Mouse (Mus musculus) ES-Bruce4 (cell line): Measurements from ENCODE around the gene Efcab5. TPM values are rescaled to one million over a fixed set of nuclear protein-coding genes. Genes with fewer than 3 reads are reported as not detected.
"Not testable (repeated sequence)": the region's sequence is repeated elsewhere in the genome, so short reads cannot be mapped to it uniquely, and the experiment has no call there.

Experiments used
- H3K27ac ChIP-seq: 2 replicates; pipeline ENCODE4 v1.5.1; 2012; ENCODE audit warnings: low read length, inconsistent platforms; ENCODE audit not compliant: insufficient read depth
- H3K27me3 ChIP-seq: 2 replicates; pipeline ENCODE4 v1.6.1; 2012; ENCODE audit warnings: mild to moderate bottlenecking, low read length, inconsistent platforms; ENCODE audit not compliant: control insufficient read depth, poor library complexity, insufficient read depth, severe bottlenecking
- H3K36me3 ChIP-seq: 2 replicates; pipeline ENCODE4 v1.6.1; 2012; ENCODE audit warnings: inconsistent platforms, mild to moderate bottlenecking, low read length, moderate library complexity; ENCODE audit not compliant: control insufficient read depth, poor library complexity, insufficient read depth, severe bottlenecking
- H3K4me1 ChIP-seq: one replicate; pipeline ENCODE4 v1.8.1; 2011; ENCODE audit warnings: low read length; ENCODE audit not compliant: control insufficient read depth, insufficient read depth
- H3K4me3 ChIP-seq: 2 replicates; pipeline ENCODE4 v1.5.1; 2011; ENCODE audit warnings: low read depth, mild to moderate bottlenecking, low read length
- H3K9ac ChIP-seq: 2 replicates; pipeline ENCODE4 v1.6.1; 2012; ENCODE audit warnings: low read depth, mild to moderate bottlenecking, inconsistent platforms; ENCODE audit not compliant: poor library complexity, severe bottlenecking
- H3K9me3 ChIP-seq: replicated peaks from 2 replicates; pipeline ENCODE4 v1.6.1; 2012; ENCODE audit warnings: mild to moderate bottlenecking, low read length, inconsistent platforms; ENCODE audit not compliant: control insufficient read depth, poor library complexity, insufficient read depth, severe bottlenecking
- CTCF ChIP-seq: IDR thresholded peaks from one replicate; pipeline ENCODE4 v1.8.1; 2011; ENCODE audit warnings: low read depth, low read length
- EP300 ChIP-seq: IDR thresholded peaks from 2 replicates; pipeline ENCODE4 v1.6.1; 2011; ENCODE audit warnings: low read depth, low read length; ENCODE audit not compliant: insufficient read depth
- POLR2A ChIP-seq: IDR thresholded peaks from one replicate; pipeline ENCODE4 v1.8.1; 2011; ENCODE audit warnings: low read length; ENCODE audit not compliant: insufficient read depth
- polyA plus RNA-seq: library from polyadenylated mRNA; stranded (reverse); fragments of >200 nt; gene quantifications from 2 replicates; pipeline ENCODE4 v1.2.4, GENCODE M21; 2011; ENCODE audit warnings: low read depth; ENCODE audit not compliant: missing spikeins, insufficient read depth, insufficient read length

Efcab5 gene
- polyA plus RNA-seq, 1 experiment: not detected

DNA sequence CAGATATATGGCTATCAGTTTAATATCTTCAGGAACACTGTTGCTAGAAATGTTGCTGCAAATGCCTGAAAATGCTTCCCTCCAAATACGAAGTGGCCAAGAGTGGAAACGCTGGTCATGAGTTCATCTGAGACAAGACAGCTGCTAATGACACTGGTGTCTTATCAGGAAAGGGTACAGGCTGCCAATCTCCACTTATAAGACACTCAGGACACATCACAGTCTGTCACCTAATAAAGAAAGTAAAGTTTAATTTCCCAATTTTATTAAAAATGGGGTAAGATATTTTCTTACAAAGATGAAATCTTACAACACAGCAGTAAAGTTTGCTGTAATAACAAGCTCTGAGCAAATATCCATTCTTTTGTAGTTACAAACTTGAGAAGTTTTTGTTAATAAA lies 99.6 kb downstream of the Efcab5 start:
- H3K36me3 ChIP-seq: no peaks in the 10 kb centered on the region

DNA sequence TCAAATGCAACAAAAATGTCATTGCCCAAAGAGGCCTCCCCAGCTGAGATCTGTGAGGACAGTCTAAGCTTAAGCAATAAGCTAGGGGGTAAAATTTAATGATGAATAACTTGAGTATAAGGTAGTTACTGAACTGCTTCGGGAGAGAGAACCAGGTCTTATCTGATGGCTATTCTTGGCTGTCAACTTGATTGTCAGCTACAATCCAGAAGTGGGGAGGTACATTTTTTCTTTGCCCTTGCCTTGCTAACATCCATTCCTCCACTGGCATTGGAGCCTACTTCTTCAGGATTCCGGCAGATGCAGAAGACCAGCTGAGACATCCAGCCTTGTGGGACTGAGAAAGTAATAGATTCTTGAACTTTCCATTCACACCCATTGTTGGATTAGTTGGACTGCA lies 101.8 kb downstream of the Efcab5 start:
- no peaks in the 10 kb centered on the region for H3K36me3 ChIP-seq
- H3K4me1 ChIP-seq: no peaks in the 10 kb centered on the region
- TF ChIP-seq EP300 (no peak), CTCF (no peak), POLR2A (no peak)
- no peak overlapping the region for H3K4me3 ChIP-seq
- H3K27ac ChIP-seq: no peak overlapping the region
- no peaks in the 10 kb centered on the region for H3K9me3 ChIP-seq
- no peaks in the 10 kb centered on the region for H3K27me3 ChIP-seq
- H3K9ac ChIP-seq: no peak overlapping the region

More for the DNA sequence above, 99.6 kb downstream of the Efcab5 start:
- Histone ChIP-seq H3K9me3 (no peaks in the 10 kb centered on the region), H3K27ac (no peak overlapping the region), H3K27me3 (no peaks in the 10 kb centered on the region), H3K4me1 (no peaks in the 10 kb centered on the region), H3K9ac (no peak overlapping the region), H3K4me3 (no peak overlapping the region)
- TF ChIP-seq CTCF (no peak), POLR2A (no peak), EP300 (no peak)

DNA sequence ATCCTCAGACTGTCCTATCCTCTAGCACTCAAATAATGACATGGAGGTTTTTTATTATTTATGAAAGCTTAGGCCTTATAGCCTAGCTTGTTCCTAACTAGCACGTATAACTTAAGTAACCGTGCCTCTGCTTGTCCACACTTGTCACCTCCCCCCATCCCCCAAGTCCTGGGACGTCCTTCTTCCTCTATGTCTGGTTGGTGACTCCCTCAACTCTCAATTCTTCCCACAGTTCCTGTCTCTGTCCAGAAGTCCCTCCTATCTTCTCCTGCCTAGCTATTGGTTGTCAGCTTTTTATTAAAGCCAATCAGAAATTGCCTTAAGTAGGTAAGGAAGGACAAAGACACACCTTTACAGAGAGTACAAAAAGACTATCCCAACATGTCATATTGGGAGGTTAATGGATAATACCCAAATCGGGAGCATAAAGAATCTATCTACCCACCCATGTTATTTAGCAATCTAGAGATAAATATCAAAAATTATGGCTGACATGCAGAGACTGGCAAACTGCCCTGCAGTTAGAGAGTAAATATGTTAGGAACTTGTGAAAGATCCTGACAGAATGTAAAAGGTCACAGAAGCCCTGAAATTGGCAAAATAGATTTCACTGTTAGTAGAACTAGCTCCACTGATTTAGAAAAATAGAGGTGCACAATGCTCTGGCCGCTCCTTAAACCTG lies 104.6 kb downstream of the Efcab5 start:
- Histone ChIP-seq H3K4me1 (no peaks in the 10 kb centered on the region), H3K36me3 (no peaks in the 10 kb centered on the region), H3K27ac (no peak overlapping the region), H3K9me3 (no peaks in the 10 kb centered on the region), H3K27me3 (no peaks in the 10 kb centered on the region), H3K4me3 (no peak overlapping the region), H3K9ac (no peak overlapping the region)
- TF ChIP-seq POLR2A (no peak), EP300 (no peak)

DNA sequence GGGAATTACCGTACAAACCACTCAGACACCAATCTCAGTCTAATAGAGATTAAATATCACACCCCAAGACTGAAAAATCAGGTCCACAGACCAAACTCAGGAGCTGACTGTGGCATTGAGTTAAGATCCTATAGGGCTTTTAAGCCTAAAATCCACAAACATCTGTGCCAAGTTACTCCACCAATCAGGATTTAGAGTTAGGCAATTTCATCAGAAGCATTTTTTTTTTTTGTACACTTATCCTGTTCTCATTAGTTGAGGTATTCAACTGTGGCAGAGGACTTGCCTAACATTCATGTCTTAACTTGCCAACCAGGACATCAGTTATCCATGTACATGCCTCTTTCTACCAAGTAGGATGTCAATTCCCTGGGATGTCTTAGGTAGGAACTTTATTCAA lies 109.4 kb downstream of the Efcab5 start:
- H3K27me3 ChIP-seq: no peaks in the 10 kb centered on the region
- H3K4me3 ChIP-seq: no peak overlapping the region
- H3K9me3 ChIP-seq: no peaks in the 10 kb centered on the region
- H3K4me1 ChIP-seq: no peaks in the 10 kb centered on the region
- no peak overlapping the region for H3K27ac ChIP-seq
- TF ChIP-seq POLR2A (no peak), CTCF (no peak), EP300 (no peak)
- H3K36me3 ChIP-seq: peaks cover 19% of the 10 kb centered on the region
- H3K9ac ChIP-seq: no peak overlapping the region

DNA sequence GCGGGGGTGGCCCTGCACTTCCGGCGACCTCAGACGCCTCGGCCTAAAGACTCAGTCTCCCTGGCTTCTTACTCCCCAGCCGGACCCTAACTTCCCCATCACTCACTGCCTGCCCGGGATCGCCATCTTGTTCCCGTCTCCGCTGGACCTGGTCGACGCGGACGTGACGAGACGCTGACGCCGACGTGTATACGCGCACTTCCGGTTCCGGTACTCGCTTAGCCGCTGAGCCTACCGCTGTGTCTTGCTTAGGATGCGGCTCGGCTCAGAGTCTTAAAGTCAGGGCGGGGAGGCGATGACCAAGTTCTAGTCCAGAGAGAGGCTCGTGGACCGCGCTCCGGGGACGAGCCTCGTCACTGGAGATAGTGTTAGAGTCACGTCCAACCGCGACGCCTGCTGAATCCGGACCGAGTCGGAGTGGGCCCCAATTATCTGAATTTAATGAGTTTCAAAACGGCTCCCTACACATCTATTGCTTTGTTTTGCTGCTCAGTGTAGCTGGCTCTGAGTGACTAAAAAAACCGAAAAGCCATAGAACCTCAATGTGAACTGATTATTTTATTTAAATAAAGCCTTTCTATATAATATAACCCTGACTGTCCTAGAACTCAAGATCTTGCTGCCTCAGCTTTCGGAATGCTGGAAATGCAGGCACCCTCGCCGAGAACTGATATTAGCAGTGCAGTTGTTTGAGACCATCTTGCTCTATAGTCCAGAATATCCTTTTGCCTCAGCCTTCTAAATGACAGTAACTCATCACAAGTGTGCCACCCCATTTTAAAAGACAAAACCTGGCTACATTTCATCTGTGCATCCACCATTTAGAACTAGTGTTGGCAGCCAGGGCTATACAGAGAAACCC lies 110.3 kb downstream of the Efcab5 start, which contains the start of gene Nsrp1:
Gene Nsrp1, minus strand, starts transcription at position 163 of the 862 bp plus-strand sequence.
- Histone ChIP-seq H3K4me1 (no peaks in the 10 kb centered on the region), H3K36me3 (peaks cover 24% of the 10 kb centered on the region), H3K9ac (peak within 1 kb of the TSS; percentile 79), H3K27ac (peak within 1 kb of the TSS; percentile 39; the same call in 1 of the 2 replicates), H3K9me3 (no peaks in the 10 kb centered on the region), H3K27me3 (no peaks in the 10 kb centered on the region), H3K4me3 (peak within 1 kb of the TSS; percentile 75)
- TF ChIP-seq POLR2A: peak; percentile 67
- no peak for TF ChIP-seq EP300

DNA sequence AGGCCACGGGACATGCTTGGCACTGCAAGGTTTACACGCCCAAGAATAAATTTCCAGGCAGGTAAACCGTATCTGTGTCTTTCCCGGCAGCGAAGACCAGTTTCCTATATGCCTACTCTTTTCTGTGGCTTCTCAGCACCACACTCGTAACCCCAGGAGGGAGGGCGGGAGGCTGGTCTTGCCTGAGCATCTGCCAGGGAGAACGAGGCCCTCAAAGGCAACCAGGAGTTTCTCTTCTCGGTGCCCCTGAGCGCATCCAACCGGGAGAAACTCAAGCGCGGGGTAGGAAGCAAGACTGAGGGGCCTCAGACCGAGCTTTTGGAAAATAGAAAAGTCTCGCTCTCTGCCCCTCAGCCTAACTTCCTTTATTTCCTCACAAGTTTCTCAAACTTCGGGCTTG lies 111.0 kb downstream of the Efcab5 start:
- Histone ChIP-seq H3K4me1 (no peaks in the 10 kb centered on the region), H3K9ac (peak overlapping the region; percentile 79), H3K36me3 (peaks cover 24% of the 10 kb centered on the region), H3K27me3 (no peaks in the 10 kb centered on the region), H3K27ac (no peak overlapping the region), H3K9me3 (no peaks in the 10 kb centered on the region), H3K4me3 (peak overlapping the region; percentile 75)
- no peak for TF ChIP-seq EP300
- TF ChIP-seq POLR2A: no peak
- no peak for TF ChIP-seq CTCF

DNA sequence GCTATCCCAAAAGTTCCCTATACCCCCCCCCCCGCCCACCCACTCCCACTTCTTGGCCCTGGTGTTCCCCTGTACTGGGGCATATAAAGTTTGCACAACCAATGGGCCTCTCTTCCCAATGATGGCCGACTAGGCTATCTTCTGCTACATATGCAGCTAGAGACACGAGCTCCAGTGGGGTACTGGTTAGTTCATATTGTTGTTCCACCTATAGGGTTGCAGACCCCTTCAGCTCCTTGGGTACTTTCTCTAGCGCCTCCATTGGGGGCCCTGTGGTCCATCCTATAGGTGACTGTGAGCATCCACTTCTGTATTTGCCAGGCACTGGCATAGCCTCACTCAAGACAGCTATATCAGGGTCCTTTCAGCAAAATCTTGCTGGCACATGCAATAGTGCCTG lies 111.4 kb downstream of the Efcab5 start:
- H3K9ac ChIP-seq: peak overlapping the region; percentile 79
- not testable (repeated sequence) for H3K9me3 ChIP-seq, H3K27me3 ChIP-seq, H3K27ac ChIP-seq, H3K4me1 ChIP-seq
- H3K36me3 ChIP-seq: peaks cover 24% of the 10 kb centered on the region
- peak overlapping the region; percentile 75 for H3K4me3 ChIP-seq
